Mouse (Mus musculus): Measurements from ENCODE around the gene Tmem108.

DNA sequence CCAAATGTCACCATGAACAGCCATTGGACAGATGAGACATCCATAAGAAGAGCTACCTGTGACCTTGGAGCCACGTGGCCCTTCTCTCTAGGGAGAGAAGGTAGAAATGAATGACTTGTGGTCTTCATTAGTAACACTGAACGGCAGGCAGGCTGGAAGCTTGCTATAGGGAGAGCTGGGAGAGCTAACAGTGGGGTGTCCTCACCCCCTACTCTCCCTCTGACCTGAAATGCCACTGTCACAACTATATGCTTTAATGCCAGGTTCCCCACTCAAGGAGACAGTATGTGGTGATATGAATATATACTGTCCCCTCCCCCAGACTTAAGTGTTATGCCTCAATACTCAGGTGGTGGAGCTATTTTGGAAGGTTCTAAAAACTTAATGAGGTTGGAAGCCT lies 301.8 kb downstream of the Tmem108 start:
- TF ChIP-seq POLR2A (IDR thresholded peaks at IDR 0.05; ENCODE audit: control insufficient read depth, extremely low read depth, insufficient read depth, low read length, poor library complexity) (no peak), CTCF (IDR thresholded peaks at IDR 0.05; ENCODE audit: borderline replicate concordance, control insufficient read depth, extremely low read depth, insufficient read depth, low read length, poor library complexity) (no peak)

Measured in thymus, adult 2 months (tissue).